Mouse (Mus musculus): ENCODE results near the gene Tnnt3. TPM values are rescaled to one million over a fixed set of nuclear protein-coding genes. Genes with fewer than 3 reads are reported as not detected.

Tnnt3 gene
- polyA plus RNA-seq, 1 experiment from 2014 or later, result 8.0 TPM

- whole genome bisulfite sequencing, result 93% methylated on average over 5 of the region's 5 CpGs
- peaks cover 81% of the 10 kb centered on the region for H3K4me1 ChIP-seq (ENCODE audit: control insufficient read depth, insufficient read depth, low read length)
- H3K36me3 ChIP-seq (ENCODE audit: control insufficient read depth, insufficient read depth, low read length), result no peaks in the 10 kb centered on the region
Measured at GRCm38 (mm10) chr7:142551691-142552090, 53.1 kb downstream of the Tnnt3 start.

DNA sequence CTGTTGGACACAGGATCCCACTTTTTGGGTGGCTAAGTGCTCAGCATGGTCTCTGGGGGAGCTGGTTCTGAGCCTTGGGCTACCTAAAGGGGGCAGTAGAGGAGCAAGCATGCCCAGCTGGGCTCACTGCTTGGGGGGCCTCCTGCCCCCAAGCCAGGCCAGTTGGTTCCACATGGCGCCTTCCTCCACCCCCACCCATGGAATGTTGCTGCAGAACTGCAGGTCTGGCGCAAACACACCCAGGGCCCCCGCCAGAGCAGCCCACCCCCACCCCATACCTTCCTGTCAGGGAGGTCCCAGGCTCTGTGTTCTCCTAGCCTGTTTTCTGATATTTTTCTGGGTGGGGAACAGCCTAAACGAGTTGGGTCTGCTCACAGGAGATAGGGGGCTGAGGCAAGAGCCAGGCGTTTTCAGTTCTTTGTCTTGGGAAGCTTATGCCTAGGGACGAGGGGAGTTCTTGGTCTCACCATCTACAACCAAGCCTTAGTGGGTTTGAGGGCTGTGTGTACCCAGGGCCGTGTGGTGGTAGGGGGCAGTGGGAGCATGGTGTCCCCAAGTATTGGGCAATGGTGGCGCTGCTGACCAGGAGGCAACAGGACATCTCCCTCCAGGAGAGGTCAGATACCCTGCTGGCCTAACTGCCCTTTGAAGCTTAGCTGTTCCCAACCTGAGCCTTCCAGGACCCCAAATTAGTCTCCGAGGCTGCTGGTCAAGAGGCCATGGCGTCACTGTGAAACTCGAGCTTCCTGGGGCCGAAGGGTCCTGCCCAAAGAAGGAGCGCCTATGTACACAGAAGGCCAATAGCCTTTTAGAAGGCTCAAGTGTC lies 54.2 kb downstream of the Tnnt3 start:
- Histone ChIP-seq H3K4me1 (ENCODE audit: control insufficient read depth, insufficient read depth, low read length) (peaks cover 74% of the 10 kb centered on the region), H3K4me3 (ENCODE audit: low read depth, low read length) (no peak overlapping the region), H3K27ac (replicated peaks; ENCODE audit: low read depth, low read length) (peak overlapping the region; percentile 99), H3K9me3 (ENCODE audit: control insufficient read depth, low read length) (no peaks in the 10 kb centered on the region), H3K36me3 (ENCODE audit: control insufficient read depth, insufficient read depth, low read length) (no peaks in the 10 kb centered on the region), H3K27me3 (ENCODE audit: control insufficient read depth, insufficient read depth, low read length) (no peaks in the 10 kb centered on the region), H3K9ac (ENCODE audit: low read length) (peak overlapping the region; percentile 49), H3K4me2 (ENCODE audit: low read depth, severe bottlenecking) (peak overlapping the region; percentile 29; the same call in 1 of the 2 replicates)
- 4% methylated on average over 13 of the region's 13 CpGs for WGBS
- peak; percentile 86 for DNase-seq (ENCODE audit: low spot score)
- ATAC-seq (ENCODE audit: insufficient number of reproducible peaks, low FRiP score, low TSS enrichment, low read depth), result peak; percentile 53

More at GRCm38 (mm10) chr7:142551691-142552090, 53.1 kb downstream of the Tnnt3 start:
- no peak overlapping the region for H3K9ac ChIP-seq (ENCODE audit: low read length)
- no peaks in the 10 kb centered on the region for H3K9me3 ChIP-seq (ENCODE audit: control insufficient read depth, low read length)
- peak overlapping the region; percentile 99 for H3K27ac ChIP-seq (replicated peaks; ENCODE audit: low read depth, low read length)
- DNase-seq (ENCODE audit: low spot score), result no peak
- no peaks in the 10 kb centered on the region for H3K27me3 ChIP-seq (ENCODE audit: control insufficient read depth, insufficient read depth, low read length)
- no peak overlapping the region for H3K4me3 ChIP-seq (ENCODE audit: low read depth, low read length)
- no peak overlapping the region for H3K4me2 ChIP-seq (ENCODE audit: low read depth, severe bottlenecking)
- no peak for ATAC-seq (ENCODE audit: insufficient number of reproducible peaks, low FRiP score, low TSS enrichment, low read depth)

GRCm38 (mm10) chr7:142553417-142554335 lies 55.0 kb downstream of the Tnnt3 start:
- Histone ChIP-seq H3K27me3 (ENCODE audit: control insufficient read depth, insufficient read depth, low read length) (no peaks in the 10 kb centered on the region), H3K27ac (replicated peaks; ENCODE audit: low read depth, low read length) (peak overlapping the region; percentile 99), H3K4me2 (ENCODE audit: low read depth, severe bottlenecking) (peak overlapping the region; percentile 29), H3K4me1 (ENCODE audit: control insufficient read depth, insufficient read depth, low read length) (peaks cover 75% of the 10 kb centered on the region), H3K36me3 (ENCODE audit: control insufficient read depth, insufficient read depth, low read length) (no peaks in the 10 kb centered on the region), H3K9me3 (ENCODE audit: control insufficient read depth, low read length) (no peaks in the 10 kb centered on the region), H3K9ac (ENCODE audit: low read length) (peak overlapping the region; percentile 51), H3K4me3 (ENCODE audit: low read depth, low read length) (no peak overlapping the region)
- DNase-seq (ENCODE audit: low spot score) (peak; percentile 81), ATAC-seq (ENCODE audit: insufficient number of reproducible peaks, low FRiP score, low TSS enrichment, low read depth) (0 out of 2 replicates have a peak, but pooled peaks have one; percentile 27)
- WGBS, result 3% methylated on average over 11 of the region's 11 CpGs

DNA sequence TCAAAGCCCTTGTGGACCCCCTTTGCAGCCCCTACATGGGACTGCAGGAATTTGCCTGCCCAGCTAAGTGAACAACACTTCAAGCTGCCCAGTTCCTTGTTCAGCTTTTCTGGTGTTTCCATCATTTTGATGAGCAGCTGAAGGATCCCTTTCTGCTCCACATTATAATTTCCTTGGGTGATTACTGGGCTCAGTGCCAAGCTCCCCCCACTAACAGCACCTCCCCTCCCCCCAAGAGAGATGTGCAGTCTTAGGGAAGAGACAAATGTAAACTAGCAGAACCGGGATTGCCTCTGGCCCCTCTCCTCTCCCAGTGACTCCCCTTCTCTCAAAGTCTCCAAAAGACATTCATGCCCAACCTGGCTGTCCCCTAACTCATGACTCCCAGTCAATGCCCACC lies 56.0 kb downstream of the Tnnt3 start:
- Histone ChIP-seq H3K4me3 (ENCODE audit: low read depth, low read length) (no peak overlapping the region), H3K27me3 (ENCODE audit: control insufficient read depth, insufficient read depth, low read length) (no peaks in the 10 kb centered on the region), H3K4me2 (ENCODE audit: low read depth, severe bottlenecking) (no peak overlapping the region), H3K27ac (replicated peaks; ENCODE audit: low read depth, low read length) (peak overlapping the region; percentile 99), H3K9ac (ENCODE audit: low read length) (peak overlapping the region; percentile 46; the same call in 1 of the 2 replicates), H3K9me3 (ENCODE audit: control insufficient read depth, low read length) (no peaks in the 10 kb centered on the region), H3K4me1 (ENCODE audit: control insufficient read depth, insufficient read depth, low read length) (peaks cover 72% of the 10 kb centered on the region), H3K36me3 (ENCODE audit: control insufficient read depth, insufficient read depth, low read length) (no peaks in the 10 kb centered on the region)
- DNase-seq (ENCODE audit: low spot score), result no peak
- 0% methylated on average over 1 of the region's 1 CpGs for WGBS
- ATAC-seq (ENCODE audit: insufficient number of reproducible peaks, low FRiP score, low TSS enrichment, low read depth), result no peak

- Histone ChIP-seq H3K9me3 (ENCODE audit: control insufficient read depth, low read length) (no peaks in the 10 kb centered on the region), H3K4me3 (ENCODE audit: low read depth, low read length) (no peak overlapping the region), H3K4me2 (ENCODE audit: low read depth, severe bottlenecking) (no peak overlapping the region), H3K27me3 (ENCODE audit: control insufficient read depth, insufficient read depth, low read length) (no peaks in the 10 kb centered on the region), H3K9ac (ENCODE audit: low read length) (no peak overlapping the region), H3K27ac (replicated peaks; ENCODE audit: low read depth, low read length) (peak overlapping the region; percentile 99), H3K36me3 (ENCODE audit: control insufficient read depth, insufficient read depth, low read length) (no peaks in the 10 kb centered on the region), H3K4me1 (ENCODE audit: control insufficient read depth, insufficient read depth, low read length) (peaks cover 71% of the 10 kb centered on the region)
- no peak for ATAC-seq (ENCODE audit: insufficient number of reproducible peaks, low FRiP score, low TSS enrichment, low read depth)
- WGBS, result 75% methylated on average over 8 of the region's 8 CpGs
- DNase-seq (ENCODE audit: low spot score), result no peak
Measured at GRCm38 (mm10) chr7:142555366-142556088, 56.9 kb downstream of the Tnnt3 start.

GRCm38 (mm10) chr7:142556089-142556476 lies 57.4 kb downstream of the Tnnt3 start:
- no peak for DNase-seq (ENCODE audit: low spot score)
- Histone ChIP-seq H3K27ac (replicated peaks; ENCODE audit: low read depth, low read length) (peak overlapping the region; percentile 38; the same call in 1 of the 2 replicates), H3K4me2 (ENCODE audit: low read depth, severe bottlenecking) (no peak overlapping the region), H3K36me3 (ENCODE audit: control insufficient read depth, insufficient read depth, low read length) (no peaks in the 10 kb centered on the region), H3K4me3 (ENCODE audit: low read depth, low read length) (no peak overlapping the region), H3K9ac (ENCODE audit: low read length) (no peak overlapping the region), H3K4me1 (ENCODE audit: control insufficient read depth, insufficient read depth, low read length) (peaks cover 72% of the 10 kb centered on the region), H3K27me3 (ENCODE audit: control insufficient read depth, insufficient read depth, low read length) (no peaks in the 10 kb centered on the region), H3K9me3 (ENCODE audit: control insufficient read depth, low read length) (no peaks in the 10 kb centered on the region)
- no peak for ATAC-seq (ENCODE audit: insufficient number of reproducible peaks, low FRiP score, low TSS enrichment, low read depth)
- WGBS, result 85% methylated on average over 2 of the region's 2 CpGs

DNA sequence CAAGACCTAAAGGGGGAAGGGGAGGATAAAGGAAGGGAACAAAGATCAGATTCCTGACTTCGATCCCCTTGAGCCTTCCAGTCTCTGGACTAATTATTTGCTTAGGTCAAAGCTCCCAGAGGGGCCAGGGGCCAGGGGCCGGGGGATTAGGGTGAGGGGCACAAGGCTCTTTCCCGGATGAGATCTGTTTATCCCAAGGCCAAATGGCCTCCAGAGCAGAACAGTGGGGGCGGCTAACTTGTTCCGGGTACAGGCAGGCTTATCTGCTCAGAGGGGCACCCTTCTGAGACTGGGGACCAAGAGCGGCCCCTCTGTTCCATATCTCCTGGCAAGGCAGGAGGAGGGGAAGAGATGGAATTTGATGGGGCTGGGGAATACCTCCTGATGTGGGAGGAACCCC lies 59.1 kb downstream of the Tnnt3 start:
- no peak for DNase-seq (ENCODE audit: low spot score)
- peaks cover 78% of the 10 kb centered on the region for H3K4me1 ChIP-seq (ENCODE audit: control insufficient read depth, insufficient read depth, low read length)
- no peaks in the 10 kb centered on the region for H3K27me3 ChIP-seq (ENCODE audit: control insufficient read depth, insufficient read depth, low read length)
- H3K4me3 ChIP-seq (ENCODE audit: low read depth, low read length), result no peak overlapping the region
- H3K4me2 ChIP-seq (ENCODE audit: low read depth, severe bottlenecking), result no peak overlapping the region
- H3K36me3 ChIP-seq (ENCODE audit: control insufficient read depth, insufficient read depth, low read length), result no peaks in the 10 kb centered on the region
- no peaks in the 10 kb centered on the region for H3K9me3 ChIP-seq (ENCODE audit: control insufficient read depth, low read length)
- no peak overlapping the region for H3K9ac ChIP-seq (ENCODE audit: low read length)
- 28% methylated on average over 6 of the region's 6 CpGs for WGBS
- ATAC-seq (ENCODE audit: insufficient number of reproducible peaks, low FRiP score, low TSS enrichment, low read depth), result no peak
- H3K27ac ChIP-seq (replicated peaks; ENCODE audit: low read depth, low read length), result no peak overlapping the region; the same call in 1 of the 2 replicates

Data from limb, embryonic 11.5 days (tissue).